Mouse (Mus musculus): ENCODE measurements around the gene Plce1. TPM values are rescaled to one million over a fixed set of nuclear protein-coding genes. Genes with fewer than 3 reads are reported as not detected.

The Plce1 gene
- polyA plus RNA-seq, 1 experiment from 2014 or later: 4.2 TPM

DNA sequence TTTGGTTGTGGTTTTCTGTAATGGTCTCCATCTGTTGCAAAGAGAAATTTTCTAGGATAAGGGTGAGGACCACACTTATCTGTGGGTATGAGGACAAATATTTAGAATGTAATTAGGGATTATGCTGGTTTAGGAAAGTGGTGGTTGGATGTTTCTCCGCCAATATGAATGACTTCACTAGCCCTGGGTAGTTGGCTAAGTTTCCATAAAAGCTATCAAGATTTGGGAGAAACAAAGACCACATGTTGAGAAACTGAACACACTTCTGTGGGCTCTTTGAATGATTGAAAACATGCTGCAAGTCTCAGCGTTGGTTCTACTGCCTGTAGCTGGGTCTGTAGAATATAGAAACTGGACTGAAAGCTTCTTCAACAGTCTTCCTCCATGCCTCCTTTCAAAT is 193.0 kb downstream of the Plce1 start:
- H3K9ac ChIP-seq: no peak overlapping the region
- H3K36me3 ChIP-seq: no peaks in the 10 kb centered on the region
- no peaks in the 10 kb centered on the region for H3K9me3 ChIP-seq
- no peak overlapping the region for H3K4me3 ChIP-seq
- no peak for ATAC-seq (ENCODE audit: low FRiP score, low read depth)
- no peak overlapping the region for H3K27ac ChIP-seq (replicated peaks)
- no peak overlapping the region for H3K4me2 ChIP-seq
- H3K4me1 ChIP-seq (replicated peaks): no peaks in the 10 kb centered on the region
- no peaks in the 10 kb centered on the region for H3K27me3 ChIP-seq
- WGBS: 67% methylated on average over 2 of the region's 2 CpGs

DNA sequence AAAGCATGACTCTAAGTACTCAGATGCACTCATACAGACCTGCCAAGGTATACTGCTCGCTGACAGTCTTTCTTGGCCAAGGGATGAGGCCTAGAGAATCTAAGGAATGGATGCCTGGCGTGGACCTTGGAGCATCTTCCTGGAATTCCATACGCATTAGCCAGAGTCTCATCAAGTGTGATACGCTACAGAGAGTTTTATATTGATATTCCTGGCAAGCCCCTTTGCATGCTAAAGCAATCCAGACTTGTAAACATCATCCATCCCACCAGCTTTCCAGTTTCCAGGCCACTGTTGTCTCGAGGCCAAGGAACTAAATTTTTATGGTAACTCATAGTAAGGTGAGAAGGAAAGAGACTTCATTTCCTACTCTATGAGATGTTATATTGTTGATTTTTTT is 197.7 kb downstream of the Plce1 start:
- 89% methylated on average over 5 of the region's 5 CpGs for WGBS
- no peak overlapping the region for H3K27ac ChIP-seq (replicated peaks)
- H3K36me3 ChIP-seq: no peaks in the 10 kb centered on the region
- ATAC-seq (ENCODE audit: low FRiP score, low read depth): no peak
- no peaks in the 10 kb centered on the region for H3K27me3 ChIP-seq
- no peaks in the 10 kb centered on the region for H3K4me1 ChIP-seq (replicated peaks)
- H3K4me2 ChIP-seq: no peak overlapping the region
- no peaks in the 10 kb centered on the region for H3K9me3 ChIP-seq
- H3K4me3 ChIP-seq: no peak overlapping the region
- no peak overlapping the region for H3K9ac ChIP-seq

DNA sequence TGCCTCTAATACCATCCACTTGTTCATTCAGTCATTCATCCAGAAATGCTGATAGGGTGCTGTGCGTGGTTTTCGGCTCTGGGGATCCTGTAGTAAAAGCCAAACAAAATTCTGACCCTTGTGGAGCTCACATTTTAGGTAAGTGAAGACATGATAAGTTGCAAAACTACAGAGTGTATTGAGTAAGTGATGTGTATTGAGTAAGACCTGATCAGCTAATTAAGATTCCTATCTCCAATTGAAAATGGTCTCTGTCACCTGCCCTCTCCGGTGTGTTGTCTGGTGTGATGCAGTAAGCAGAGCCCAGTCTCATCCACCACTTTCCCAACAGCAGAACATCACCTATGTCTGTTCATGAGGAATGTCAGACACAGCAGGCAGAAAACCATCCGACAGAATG is 198.6 kb downstream of the Plce1 start:
- Histone ChIP-seq H3K9me3 (no peaks in the 10 kb centered on the region), H3K36me3 (no peaks in the 10 kb centered on the region), H3K27ac (replicated peaks) (no peak overlapping the region), H3K9ac (no peak overlapping the region), H3K4me2 (no peak overlapping the region), H3K4me1 (replicated peaks) (no peaks in the 10 kb centered on the region), H3K27me3 (no peaks in the 10 kb centered on the region), H3K4me3 (no peak overlapping the region)
- WGBS: 92% methylated on average over 4 of the region's 4 CpGs
- ATAC-seq (ENCODE audit: low FRiP score, low read depth): no peak

DNA sequence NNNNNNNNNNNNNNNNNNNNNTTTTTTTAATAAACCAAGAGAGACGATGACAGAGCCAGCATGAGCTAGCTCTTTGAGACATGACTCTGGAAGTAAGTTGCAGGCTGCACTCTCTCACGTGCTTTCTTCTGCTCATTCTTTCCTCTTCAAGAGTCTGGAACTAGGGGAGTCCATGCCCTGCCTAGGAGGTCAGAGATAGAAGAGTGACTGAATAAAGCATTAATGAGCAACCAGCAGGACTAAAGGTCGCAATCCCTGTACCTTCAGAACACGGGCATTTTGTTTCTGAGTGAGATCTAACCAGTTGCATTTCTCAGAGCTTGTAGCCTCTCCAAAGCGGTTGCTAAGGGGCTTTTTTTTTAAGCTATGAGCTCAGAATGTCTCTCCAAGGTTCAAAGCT is 206.4 kb downstream of the Plce1 start:
- H3K27ac ChIP-seq (replicated peaks): no peak overlapping the region
- no peaks in the 10 kb centered on the region for H3K36me3 ChIP-seq
- no peaks in the 10 kb centered on the region for H3K9me3 ChIP-seq
- no peak overlapping the region for H3K9ac ChIP-seq
- ATAC-seq (ENCODE audit: low FRiP score, low read depth): no peak
- H3K4me3 ChIP-seq: no peak overlapping the region
- WGBS: 60% methylated on average over 5 of the region's 5 CpGs
- H3K27me3 ChIP-seq: no peaks in the 10 kb centered on the region
- H3K4me1 ChIP-seq (replicated peaks): no peaks in the 10 kb centered on the region
- H3K4me2 ChIP-seq: no peak overlapping the region

DNA sequence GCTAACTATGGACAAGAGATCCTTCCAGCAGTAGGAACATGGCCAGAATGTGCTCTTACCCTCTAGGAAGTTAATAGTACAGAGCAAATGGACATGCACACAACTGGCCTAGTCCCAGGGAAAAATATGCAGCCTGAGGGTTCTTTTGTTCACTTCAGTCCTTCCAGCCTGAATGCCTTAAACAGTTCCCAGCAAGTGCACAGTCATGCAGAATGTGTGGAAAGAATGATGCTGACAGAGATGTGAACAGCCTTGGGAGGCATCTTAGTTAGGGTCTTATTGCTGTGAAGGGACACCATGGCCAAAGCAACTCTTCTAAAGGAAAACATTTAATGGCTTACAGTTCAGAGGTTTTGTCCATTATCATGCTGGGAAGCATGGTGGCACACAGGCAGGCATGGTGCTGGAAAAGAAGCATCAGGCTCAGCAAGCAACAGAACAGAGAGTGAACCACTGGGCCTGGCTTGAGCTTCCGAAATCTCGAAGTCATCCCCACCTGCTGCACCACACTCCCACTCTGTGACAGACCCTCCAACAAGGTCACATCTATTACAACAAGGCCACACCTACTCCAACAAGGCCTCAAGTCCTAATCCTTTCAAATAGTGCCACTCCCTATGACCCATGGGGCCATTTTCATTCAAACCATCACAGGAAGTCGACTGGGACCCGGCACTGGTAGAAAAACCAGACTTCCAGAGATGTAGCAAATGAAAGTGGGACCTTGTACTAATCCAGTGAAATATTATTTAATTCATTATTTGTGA is 208.0 kb downstream of the Plce1 start:
- H3K4me3 ChIP-seq: no peak overlapping the region
- H3K4me2 ChIP-seq: no peak overlapping the region
- no peak for ATAC-seq (ENCODE audit: low FRiP score, low read depth)
- H3K4me1 ChIP-seq (replicated peaks): no peaks in the 10 kb centered on the region
- no peak overlapping the region for H3K27ac ChIP-seq (replicated peaks)
- no peaks in the 10 kb centered on the region for H3K9me3 ChIP-seq
- H3K9ac ChIP-seq: no peak overlapping the region
- no peaks in the 10 kb centered on the region for H3K36me3 ChIP-seq
- 91% methylated on average over 4 of the region's 4 CpGs for WGBS
- no peaks in the 10 kb centered on the region for H3K27me3 ChIP-seq

DNA sequence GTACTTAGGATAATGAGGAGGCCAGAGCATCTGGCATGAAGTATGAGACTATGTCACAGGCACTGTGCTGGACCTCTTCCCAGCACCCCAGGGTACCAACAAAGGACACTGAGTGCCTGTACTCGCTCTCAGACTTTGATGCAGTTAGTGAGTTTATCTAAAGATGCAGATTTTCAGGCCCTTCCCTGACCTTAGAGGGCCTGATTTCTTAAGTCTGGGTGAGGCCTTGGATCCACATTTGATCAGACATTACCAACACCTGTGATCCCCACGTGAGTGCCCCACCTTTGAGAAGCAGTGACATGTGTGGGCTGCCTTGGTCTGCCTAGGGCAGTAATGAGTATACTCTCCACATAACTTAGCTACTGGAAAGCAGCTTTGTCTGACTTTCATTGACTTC is 209.4 kb downstream of the Plce1 start:
- no peak overlapping the region for H3K27ac ChIP-seq (replicated peaks)
- no peaks in the 10 kb centered on the region for H3K36me3 ChIP-seq
- no peaks in the 10 kb centered on the region for H3K9me3 ChIP-seq
- no peaks in the 10 kb centered on the region for H3K27me3 ChIP-seq
- H3K4me2 ChIP-seq: no peak overlapping the region
- no peak overlapping the region for H3K9ac ChIP-seq
- ATAC-seq (ENCODE audit: low FRiP score, low read depth): no peak
- WGBS: 84% methylated on average over 2 of the region's 2 CpGs
- H3K4me3 ChIP-seq: no peak overlapping the region
- no peaks in the 10 kb centered on the region for H3K4me1 ChIP-seq (replicated peaks)

DNA sequence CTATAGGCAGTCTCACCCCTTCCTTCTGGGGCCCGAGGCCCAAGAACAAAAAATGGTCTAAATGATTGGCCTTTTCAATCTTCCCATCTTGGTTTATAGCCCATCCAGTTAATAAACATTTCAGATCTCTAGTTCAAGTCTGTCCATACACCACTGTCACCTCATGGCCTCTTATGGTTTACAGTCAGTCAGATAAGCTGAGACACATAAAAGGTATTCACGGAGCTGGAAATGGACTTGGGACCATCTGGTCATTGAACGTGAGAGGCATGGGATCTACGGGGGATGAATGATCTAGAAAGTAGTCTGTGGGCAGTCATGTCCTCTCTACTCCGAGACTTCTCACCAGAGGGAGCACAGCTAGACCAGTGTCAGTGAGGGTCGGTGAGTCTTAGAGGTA is 210.6 kb downstream of the Plce1 start:
- Histone ChIP-seq H3K27ac (replicated peaks) (no peak overlapping the region), H3K36me3 (no peaks in the 10 kb centered on the region), H3K9me3 (no peaks in the 10 kb centered on the region), H3K4me1 (replicated peaks) (no peaks in the 10 kb centered on the region), H3K4me3 (no peak overlapping the region), H3K9ac (no peak overlapping the region), H3K4me2 (no peak overlapping the region), H3K27me3 (no peaks in the 10 kb centered on the region)
- no peak for ATAC-seq (ENCODE audit: low FRiP score, low read depth)
- WGBS: 95% methylated on average over 6 of the region's 6 CpGs

DNA sequence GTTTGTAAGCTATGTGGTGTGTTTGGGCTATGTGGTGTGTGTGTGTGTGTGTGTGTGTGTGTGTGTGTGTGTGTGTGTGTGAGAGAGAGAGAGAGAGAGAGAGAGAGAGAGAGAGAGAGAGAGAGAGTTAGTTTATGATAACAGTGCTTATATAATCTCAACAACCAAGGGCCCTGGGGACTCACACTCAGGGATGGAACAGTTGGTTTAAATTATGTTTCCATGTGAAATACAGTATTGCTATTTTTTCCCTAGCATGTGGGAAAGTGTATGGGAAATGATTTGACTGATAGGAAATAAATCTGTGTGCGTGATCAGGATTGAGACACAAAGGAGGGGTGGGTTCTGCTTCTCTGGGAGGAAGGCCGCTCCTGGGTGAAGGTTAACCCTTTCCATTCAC is 212.4 kb downstream of the Plce1 start:
- 58% methylated on average over 2 of the region's 2 CpGs for WGBS

DNA sequence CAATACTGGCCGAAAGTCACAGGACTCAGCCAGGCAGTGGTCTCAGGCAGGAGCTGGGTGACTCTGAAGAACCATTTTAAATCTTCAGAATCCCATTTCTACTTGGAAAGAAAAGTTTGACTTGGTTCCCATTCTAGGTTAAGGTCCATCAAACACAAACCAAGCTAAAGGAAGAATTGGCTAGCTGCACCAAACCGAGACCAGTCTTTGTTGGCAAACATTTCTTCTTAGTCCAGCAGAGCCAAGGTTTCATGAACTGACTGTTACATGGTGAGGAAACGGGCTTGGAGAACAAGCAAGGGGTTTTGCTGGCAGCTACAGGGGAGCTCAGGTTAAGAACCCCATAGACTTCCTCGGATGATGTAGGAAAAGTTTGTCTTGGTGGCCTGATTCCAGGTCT is 212.9 kb downstream of the Plce1 start:
- no peak overlapping the region for H3K4me3 ChIP-seq
- no peaks in the 10 kb centered on the region for H3K27me3 ChIP-seq
- ATAC-seq (ENCODE audit: low FRiP score, low read depth): no peak
- no peak overlapping the region for H3K4me2 ChIP-seq
- H3K9ac ChIP-seq: no peak overlapping the region
- no peaks in the 10 kb centered on the region for H3K4me1 ChIP-seq (replicated peaks)
- no peaks in the 10 kb centered on the region for H3K9me3 ChIP-seq
- 96% methylated on average over 4 of the region's 4 CpGs for WGBS
- no peaks in the 10 kb centered on the region for H3K36me3 ChIP-seq
- H3K27ac ChIP-seq (replicated peaks): no peak overlapping the region

More for the DNA sequence above, 212.4 kb downstream of the Plce1 start:
- Histone ChIP-seq H3K27ac (replicated peaks) (no peak overlapping the region), H3K9ac (no peak overlapping the region), H3K4me3 (no peak overlapping the region), H3K27me3 (no peaks in the 10 kb centered on the region), H3K36me3 (no peaks in the 10 kb centered on the region), H3K4me1 (replicated peaks) (no peaks in the 10 kb centered on the region), H3K9me3 (no peaks in the 10 kb centered on the region), H3K4me2 (no peak overlapping the region)
- no peak for ATAC-seq (ENCODE audit: low FRiP score, low read depth)

DNA sequence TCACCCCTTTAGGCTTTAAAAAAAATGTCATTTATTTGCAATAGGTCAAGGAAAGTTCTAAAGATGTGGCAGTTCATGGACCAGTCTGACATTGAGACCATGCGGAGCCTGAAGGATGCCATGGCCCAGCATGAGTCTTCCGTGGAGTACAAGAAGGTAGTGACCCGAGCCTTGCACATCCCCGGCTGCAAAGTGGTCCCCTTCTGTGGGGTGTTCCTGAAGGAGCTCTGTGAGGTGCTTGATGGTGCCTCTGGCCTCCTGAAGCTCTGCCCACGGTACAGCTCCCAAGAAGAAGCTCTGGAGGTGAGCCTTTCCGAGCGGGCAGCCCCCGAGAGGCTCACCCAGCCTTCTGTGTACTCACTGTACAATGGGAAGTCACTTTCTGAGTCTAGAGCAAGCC is 220.9 kb downstream of the Plce1 start:
- Histone ChIP-seq H3K27me3 (no peaks in the 10 kb centered on the region), H3K4me2 (no peak overlapping the region), H3K9ac (no peak overlapping the region), H3K9me3 (no peaks in the 10 kb centered on the region), H3K27ac (replicated peaks) (no peak overlapping the region), H3K4me1 (replicated peaks) (no peaks in the 10 kb centered on the region), H3K36me3 (no peaks in the 10 kb centered on the region), H3K4me3 (no peak overlapping the region)
- 94% methylated on average over 8 of the region's 8 CpGs for WGBS
- ATAC-seq (ENCODE audit: low FRiP score, low read depth): no peak

DNA sequence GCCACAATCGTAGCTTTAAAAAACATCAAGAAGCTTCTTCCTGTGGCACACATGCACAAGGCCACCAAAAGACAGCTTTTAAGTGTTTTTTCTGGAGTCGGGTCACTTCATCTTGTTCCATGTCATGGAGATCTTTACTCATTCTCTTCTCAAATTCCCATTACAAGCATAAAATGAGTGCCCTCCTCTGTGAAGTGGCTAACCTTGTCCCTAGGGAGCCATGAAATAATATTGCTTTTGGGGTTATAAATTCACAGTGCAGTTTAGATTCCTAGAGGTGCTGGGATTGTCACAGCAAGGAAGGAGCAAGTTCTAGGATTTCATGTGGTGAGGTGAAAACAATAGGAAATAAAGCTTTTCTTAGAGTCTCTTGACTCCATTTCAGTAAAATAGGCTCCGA is 223.8 kb downstream of the Plce1 start:
- H3K9ac ChIP-seq: no peak overlapping the region
- ATAC-seq (ENCODE audit: low FRiP score, low read depth): no peak
- 77% methylated on average over 3 of the region's 3 CpGs for WGBS
- no peaks in the 10 kb centered on the region for H3K27me3 ChIP-seq
- H3K4me2 ChIP-seq: no peak overlapping the region
- H3K36me3 ChIP-seq: no peaks in the 10 kb centered on the region
- no peak overlapping the region for H3K27ac ChIP-seq (replicated peaks)
- H3K9me3 ChIP-seq: no peaks in the 10 kb centered on the region
- no peak overlapping the region for H3K4me3 ChIP-seq
- H3K4me1 ChIP-seq (replicated peaks): no peaks in the 10 kb centered on the region

DNA sequence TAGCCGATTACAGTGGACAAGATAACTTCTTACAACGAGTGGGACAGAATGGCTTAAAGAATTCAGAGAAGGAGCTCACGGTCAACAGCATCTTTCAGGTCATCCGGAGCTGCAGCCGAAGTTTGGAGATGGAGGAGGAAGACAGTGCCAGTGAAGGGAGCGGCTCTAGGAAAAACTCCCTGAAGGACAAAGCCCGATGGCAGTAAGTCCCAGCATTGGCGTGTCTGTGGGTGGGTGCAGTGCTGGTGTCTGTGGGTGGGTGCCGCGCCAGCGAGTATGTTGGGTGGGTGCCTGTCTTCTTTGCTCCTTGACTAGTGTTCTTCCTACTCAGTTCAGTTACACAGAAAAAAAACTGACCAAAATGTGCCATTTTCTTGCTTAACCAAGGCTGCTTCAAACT is 224.3 kb downstream of the Plce1 start:
- Histone ChIP-seq H3K27ac (replicated peaks) (no peak overlapping the region), H3K36me3 (no peaks in the 10 kb centered on the region), H3K4me2 (no peak overlapping the region), H3K9me3 (no peaks in the 10 kb centered on the region), H3K27me3 (no peaks in the 10 kb centered on the region), H3K4me1 (replicated peaks) (no peaks in the 10 kb centered on the region), H3K4me3 (no peak overlapping the region), H3K9ac (no peak overlapping the region)
- no peak for ATAC-seq (ENCODE audit: low FRiP score, low read depth)
- WGBS: 91% methylated on average over 11 of the region's 11 CpGs

DNA sequence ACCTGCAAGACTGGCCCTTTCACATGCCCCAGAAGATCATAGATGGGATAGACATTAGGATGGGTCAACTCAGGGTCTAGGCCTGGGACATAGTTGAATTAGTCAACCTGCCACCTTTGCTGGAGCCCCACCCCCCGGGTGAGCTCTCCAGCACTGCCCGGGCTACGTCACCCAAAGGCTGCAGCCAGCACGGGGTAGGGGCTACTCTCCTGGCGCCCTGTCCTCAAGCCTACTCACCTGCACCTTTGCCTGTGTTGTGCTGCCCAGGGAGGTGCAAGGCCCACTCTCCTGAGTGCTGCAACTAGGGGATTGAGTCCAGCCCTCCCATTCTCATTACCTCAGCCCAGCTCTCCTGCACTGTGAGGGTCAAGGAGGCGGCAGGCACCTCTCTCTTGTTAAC is 225.5 kb downstream of the Plce1 start:
- no peak for ATAC-seq (ENCODE audit: low FRiP score, low read depth)
- WGBS: 91% methylated on average over 6 of the region's 6 CpGs
- Histone ChIP-seq H3K27me3 (no peaks in the 10 kb centered on the region), H3K9me3 (no peaks in the 10 kb centered on the region), H3K27ac (replicated peaks) (no peak overlapping the region), H3K9ac (no peak overlapping the region), H3K4me2 (no peak overlapping the region), H3K36me3 (no peaks in the 10 kb centered on the region), H3K4me3 (no peak overlapping the region), H3K4me1 (replicated peaks) (no peaks in the 10 kb centered on the region)

All from hindbrain, embryonic 15.5 days (tissue).